Mouse (Mus musculus) frontal cortex, postnatal 10 days (tissue): Measurements from ENCODE around the gene Gimap3.

Source experiments
- DNase-seq, 2 experiments: peaks; one replicate each; pipeline ENCODE4 v3.0.0; 2022; ENCODE audit warnings: low spot score in 2 of 2, mixed read lengths in 1 of 2

Gimap3 gene

GRCm38 (mm10) chr6:48770696-48771095 is at the start of gene Gimap3:
Gimap3 (minus strand) TSS chr6:48770851.
- DNase-seq: no peak

GRCm38 (mm10) chr6:48817815-48818214 is 47.2 kb upstream of the Gimap3 start:
- peak in 1 of 2 experiments; percentile 53 for DNase-seq

DNA sequence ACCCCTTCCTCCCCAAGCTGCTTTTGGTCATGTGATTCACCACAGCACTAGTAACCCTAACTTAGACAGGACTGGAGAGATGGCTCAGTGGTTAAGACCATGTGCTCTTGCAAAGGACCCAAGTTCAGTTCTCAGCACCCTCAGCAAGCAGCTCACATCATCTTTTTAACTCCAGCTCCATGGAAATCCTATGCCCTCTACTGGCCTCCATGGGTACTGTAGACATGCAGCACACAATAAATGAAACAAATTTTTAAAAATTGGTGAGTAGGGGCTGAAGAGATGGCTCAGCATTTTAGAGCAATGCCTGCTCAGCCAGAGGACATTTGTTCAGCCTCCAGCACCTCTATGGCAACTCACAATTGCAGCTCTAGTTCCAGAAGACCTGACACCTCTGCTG is 44.4 kb upstream of the Gimap3 start:
- DNase-seq: no peak

DNA sequence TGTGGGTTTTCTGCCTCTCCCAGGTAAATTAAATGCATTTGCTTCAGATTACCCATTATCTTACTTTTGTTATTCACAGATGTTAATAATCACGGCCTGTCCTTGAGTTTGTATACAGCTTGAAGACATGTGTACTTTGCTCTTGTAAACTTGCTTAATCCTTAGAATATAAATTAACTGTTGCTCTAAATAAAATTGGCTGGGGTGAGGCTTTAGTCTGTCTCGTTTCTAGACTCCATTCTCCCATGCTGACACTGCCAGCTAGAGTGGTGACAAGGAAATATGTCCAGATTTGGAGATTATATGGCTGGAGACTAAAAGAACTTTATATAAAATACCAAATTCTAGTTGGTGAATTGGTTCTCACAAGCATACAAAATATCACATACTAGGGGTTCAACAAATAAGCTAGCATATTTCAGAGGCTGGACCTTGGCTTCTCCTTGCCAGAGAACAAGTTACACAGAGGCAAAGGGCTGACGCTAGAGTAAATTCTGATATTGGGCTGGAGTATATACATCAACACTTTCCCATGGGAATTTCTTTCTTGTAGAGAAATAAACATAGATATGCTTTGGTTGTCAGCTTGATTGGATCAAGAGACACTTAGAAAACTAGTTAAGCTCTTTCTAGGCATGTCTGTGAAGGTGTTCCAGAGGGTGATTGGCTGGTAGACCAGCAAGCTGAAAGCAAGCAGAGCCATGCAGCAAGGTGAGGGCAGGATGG is 39.0 kb upstream of the Gimap3 start:
- no peak for DNase-seq

DNA sequence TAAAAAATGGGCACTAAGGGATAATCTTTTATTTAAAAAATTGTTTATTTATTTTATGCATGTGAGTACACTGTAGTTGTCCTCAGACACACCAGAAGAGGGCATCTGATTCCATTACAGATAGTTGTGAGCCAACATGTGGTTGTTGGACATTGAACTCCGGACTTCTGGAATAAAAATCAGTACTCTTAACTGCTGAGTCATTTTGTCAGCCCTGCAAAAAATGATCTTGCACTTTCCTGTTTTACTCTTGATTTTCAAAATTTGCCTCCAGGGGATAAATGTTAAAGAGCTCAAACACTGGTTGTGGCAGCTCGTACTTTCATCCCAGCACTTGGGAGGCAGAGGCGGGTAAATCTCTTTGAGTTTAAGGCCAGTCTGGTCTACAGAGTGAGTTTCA is 36.1 kb upstream of the Gimap3 start:
- DNase-seq: no peak

GRCm38 (mm10) chr6:48804346-48804745 is 33.7 kb upstream of the Gimap3 start:
- DNase-seq: no peak

GRCm38 (mm10) chr6:48803406-48804051 is 32.9 kb upstream of the Gimap3 start:
- DNase-seq: no peak

DNA sequence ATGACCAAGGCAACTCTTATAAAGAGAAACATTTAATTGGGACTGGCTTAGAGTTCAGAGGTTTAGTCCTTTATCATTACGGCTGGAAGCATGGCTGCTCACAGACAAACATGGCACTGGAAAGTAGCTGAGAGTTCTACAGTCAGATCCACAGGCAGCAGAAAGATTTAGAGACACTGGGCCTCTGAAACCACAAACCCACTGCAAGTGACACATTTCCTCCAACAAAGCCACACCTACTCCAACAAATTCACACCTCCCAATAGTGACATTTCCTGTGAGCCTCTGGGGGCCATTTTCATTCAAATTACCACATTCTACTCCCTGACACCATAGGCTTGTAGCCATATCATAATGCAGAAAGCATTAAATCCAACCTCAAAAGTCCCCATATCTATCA is 31.2 kb upstream of the Gimap3 start:
- no peak for DNase-seq

DNA sequence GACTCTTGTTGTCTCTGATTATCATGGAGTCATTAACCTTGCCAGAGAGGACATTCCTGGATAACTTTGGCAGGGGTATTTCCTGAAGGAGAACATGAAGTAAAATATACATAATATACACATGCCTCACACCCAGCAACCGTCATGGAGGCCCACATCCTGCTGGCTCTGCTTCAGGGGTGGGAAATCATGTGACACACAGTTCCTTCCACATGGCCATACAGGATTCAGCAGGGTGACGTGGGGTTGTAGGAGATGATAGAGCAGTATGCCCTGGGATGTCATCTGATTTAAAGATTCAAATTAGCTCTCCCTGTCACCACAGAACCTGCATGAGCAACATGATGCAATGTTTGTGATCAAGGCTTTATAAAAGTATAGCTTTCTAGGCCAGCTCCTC is 17.2 kb upstream of the Gimap3 start:
- no peak for DNase-seq

- no peak for DNase-seq
These were observed 14.9 kb upstream of the Gimap3 start for GRCm38 (mm10) chr6:48785601-48786000.

- DNase-seq: no peak
These were observed 14.5 kb upstream of the Gimap3 start for GRCm38 (mm10) chr6:48785189-48785588.

DNA sequence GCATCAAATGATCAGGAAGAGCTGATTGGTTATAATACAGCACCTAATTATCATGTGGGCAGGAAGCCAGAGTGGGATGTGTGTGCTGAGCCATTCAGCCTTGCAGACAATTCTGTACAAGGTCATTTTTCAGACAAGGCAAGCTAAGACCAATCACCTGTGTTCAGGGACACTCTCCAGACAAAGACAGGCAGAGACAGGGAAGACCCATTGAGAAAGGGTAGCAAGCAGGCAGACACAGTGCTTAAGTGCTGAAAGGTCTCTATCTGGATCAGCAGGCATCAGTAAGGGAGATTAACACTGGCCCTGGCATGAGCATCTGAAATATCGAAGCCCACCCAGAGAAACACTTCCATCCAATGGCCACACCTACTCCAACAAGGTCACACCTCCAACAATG is 13.8 kb upstream of the Gimap3 start:
- DNase-seq: no peak

DNA sequence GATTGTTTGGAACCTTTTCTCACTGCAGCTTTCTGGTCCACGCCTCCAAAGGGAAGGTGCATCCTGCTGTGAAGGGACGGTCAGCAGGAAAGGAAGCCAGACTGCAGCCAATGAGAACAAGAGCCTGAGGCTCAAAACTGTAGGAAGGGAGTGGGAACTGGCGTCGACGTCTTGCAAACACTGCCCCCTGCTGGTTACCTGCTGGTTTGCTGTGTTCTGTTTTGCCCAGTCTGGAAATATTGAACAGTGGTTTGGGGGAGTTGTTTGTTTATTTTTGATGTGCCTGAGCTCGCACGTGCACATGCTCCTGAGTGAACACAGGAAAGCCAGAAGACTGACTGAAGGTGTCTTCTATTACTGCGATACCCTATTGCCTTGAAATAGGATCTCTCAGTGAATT is 1.4 kb upstream of the Gimap3 start:
- DNase-seq: peak; percentile 25 to 68

DNA sequence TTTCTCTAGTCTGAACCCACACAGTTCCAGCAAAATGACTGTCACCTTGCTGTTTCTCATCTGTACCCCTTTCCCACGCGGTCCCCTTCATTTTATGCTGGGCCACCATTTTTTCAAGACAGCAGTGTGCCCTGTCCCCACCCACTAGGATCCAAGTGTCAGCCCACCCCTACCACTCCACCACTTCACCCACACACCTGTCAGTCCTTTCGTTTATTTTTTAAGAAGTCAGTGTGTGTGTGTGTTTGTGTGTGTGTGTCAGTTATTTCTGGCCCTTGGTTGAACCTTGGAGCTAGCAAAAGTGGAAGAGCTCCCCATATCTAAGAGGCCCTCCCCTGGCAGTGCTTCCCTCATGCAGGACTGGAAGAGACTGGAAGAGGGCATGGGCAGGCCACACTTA is 1.7 kb downstream of the Gimap3 start:
- no peak for DNase-seq

- no peak for DNase-seq
These were observed 2.3 kb downstream of the Gimap3 start for GRCm38 (mm10) chr6:48768178-48768869.

GRCm38 (mm10) chr6:48764496-48764895 is 6.2 kb downstream of the Gimap3 start:
- no peak for DNase-seq

GRCm38 (mm10) chr6:48763567-48764270 is 6.9 kb downstream of the Gimap3 start:
- DNase-seq: no peak

DNA sequence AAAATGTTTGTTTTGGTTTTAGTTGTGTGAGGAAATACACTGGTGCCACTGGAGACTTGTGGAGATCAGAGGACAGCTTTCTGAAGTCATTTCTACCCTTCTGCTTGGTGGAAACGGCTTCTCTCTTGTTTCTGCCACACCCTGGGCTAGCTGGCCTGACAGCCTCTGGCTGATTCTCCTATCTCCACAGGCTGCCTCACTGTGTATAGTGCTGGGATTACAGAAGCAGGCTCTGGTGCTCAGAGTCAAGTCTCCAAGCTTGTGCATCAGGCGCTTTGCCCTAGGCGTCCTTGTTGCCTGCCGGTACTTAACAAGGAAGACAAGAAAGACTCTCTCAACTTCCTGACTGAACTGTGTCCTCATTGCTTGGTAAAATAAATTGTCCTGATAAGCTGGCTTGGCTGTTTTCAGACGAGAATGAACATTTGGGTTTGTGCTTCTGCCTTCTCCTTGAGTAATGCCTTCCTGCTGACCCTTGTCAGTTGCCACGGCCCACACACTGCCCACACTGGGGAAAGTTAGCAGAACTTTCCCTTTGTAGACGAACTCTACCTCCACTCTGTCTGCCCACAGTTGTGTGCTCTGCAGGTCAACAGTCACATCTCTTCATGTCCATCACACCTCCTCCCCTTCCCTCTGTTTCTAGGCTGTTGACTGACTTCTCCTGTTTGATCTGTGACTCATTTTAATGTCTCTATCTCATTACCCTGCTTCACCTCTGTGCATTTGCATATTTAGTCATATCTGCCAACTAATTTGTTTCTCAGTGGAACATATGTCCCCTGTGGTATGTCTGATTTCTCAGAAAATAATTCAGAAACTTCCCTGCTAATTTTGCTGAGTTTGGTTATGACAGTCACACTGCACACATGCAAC is 23.3 kb downstream of the Gimap3 start:
- no peak for DNase-seq

DNA sequence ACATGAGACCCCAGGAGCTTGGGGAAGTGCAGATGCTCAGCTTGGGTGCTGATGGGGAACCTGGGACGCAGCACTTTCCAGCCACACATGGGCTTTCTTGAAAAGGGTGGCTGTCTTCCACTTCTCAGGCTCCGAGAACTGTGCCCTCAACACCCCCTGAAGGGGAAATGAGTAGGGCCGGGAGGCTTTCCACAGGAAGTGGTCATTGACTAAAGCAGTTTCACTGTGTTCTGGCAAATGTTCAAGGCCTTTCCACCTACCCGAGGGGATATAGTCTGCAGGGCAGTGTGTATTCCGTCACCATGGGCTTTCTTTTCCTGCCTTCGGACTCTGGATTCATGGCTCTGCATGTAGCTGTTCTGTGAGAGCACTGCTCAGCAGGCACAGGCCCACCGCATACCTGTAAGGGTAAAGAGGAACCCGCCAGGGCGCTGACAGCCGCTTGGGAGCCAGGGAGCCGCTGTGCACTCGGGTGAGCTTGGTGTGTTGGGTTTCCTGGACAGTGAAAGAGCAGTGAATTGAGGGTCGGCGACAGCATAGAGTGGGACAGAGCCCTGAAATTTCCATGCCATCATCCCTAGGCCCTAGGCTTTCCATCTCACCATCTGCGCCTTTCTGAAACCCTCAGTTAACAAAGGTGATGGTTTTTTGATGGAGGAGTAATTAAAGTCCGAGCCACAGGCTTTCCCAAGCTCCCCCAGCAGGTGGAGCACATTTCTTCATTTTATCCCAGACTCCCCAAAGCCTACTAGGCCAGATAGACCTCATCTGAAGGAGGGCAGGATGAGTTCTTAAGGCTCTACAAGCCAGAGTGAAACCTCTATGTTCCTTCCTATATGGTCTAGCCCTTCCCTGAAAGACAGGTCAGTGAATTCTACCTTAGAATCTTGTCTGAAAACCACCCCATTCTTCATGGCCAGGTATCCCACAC is 24.4 kb downstream of the Gimap3 start, which contains the start of gene Gimap5:
TSS of gene Gimap5 (plus strand) at position 239 of the 931 bp plus-strand sequence.
- DNase-seq: peak in 1 of 2 experiments; percentile 15

- no peak for DNase-seq
These were observed 25.2 kb downstream of the Gimap3 start for GRCm38 (mm10) chr6:48745490-48745889.
